Mouse (Mus musculus): ENCODE measurements around the gene Trdmt1. TPM values are rescaled to one million over a fixed set of nuclear protein-coding genes. Genes with fewer than 3 reads are reported as not detected.

Trdmt1 gene
- polyA plus RNA-seq, 1 experiment from 2014 or later = 4.4 TPM

GRCm38 (mm10) chr2:13559303-13559702 lies 14.8 kb upstream of the Trdmt1 start:
- Histone ChIP-seq H3K27ac (ENCODE audit: low read depth) (peak overlapping the region; percentile 44; the same call in 1 of the 2 replicates), H3K27me3 (ENCODE audit: insufficient read depth, low read length) (no peaks in the 10 kb centered on the region), H3K4me3 (ENCODE audit: low read depth, low read length) (no peak overlapping the region), H3K4me1 (ENCODE audit: insufficient read depth) (no peaks in the 10 kb centered on the region), H3K9ac (replicated peaks) (no peak overlapping the region), H3K36me3 (replicated peaks; ENCODE audit: insufficient read depth, low read length) (no peaks in the 10 kb centered on the region), H3K9me3 (ENCODE audit: low read length) (no peaks in the 10 kb centered on the region), H3K4me2 (ENCODE audit: low read depth, low read length) (no peak overlapping the region)
- WGBS (ENCODE audit: insufficient replicate concordance) = 43% methylated on average over 5 of the region's 5 CpGs
- DNase-seq (no peak), ATAC-seq (no peak)
- 0 out of 2 replicates have a peak, but pooled peaks have one; percentile 14 for TF ChIP-seq EP300 (IDR thresholded peaks at IDR 0.05; ENCODE audit: low read depth)
- TF ChIP-seq CTCF (IDR thresholded peaks at IDR 0.05; ENCODE audit: low read depth) = no peak

GRCm38 (mm10) chr2:13558607-13559262 lies 14.3 kb upstream of the Trdmt1 start:
- Histone ChIP-seq H3K4me1 (ENCODE audit: insufficient read depth) (no peaks in the 10 kb centered on the region), H3K27ac (ENCODE audit: low read depth) (peak overlapping the region; percentile 44; the same call in 1 of the 2 replicates), H3K9me3 (ENCODE audit: low read length) (no peaks in the 10 kb centered on the region), H3K27me3 (ENCODE audit: insufficient read depth, low read length) (no peaks in the 10 kb centered on the region), H3K4me2 (ENCODE audit: low read depth, low read length) (no peak overlapping the region), H3K9ac (replicated peaks) (no peak overlapping the region), H3K4me3 (ENCODE audit: low read depth, low read length) (no peak overlapping the region), H3K36me3 (replicated peaks; ENCODE audit: insufficient read depth, low read length) (no peaks in the 10 kb centered on the region)
- ATAC-seq (peak; percentile 86), DNase-seq (no peak)
- WGBS (ENCODE audit: insufficient replicate concordance) = 29% methylated on average over 5 of the region's 5 CpGs
- no peak for TF ChIP-seq EP300 (IDR thresholded peaks at IDR 0.05; ENCODE audit: low read depth)
- no peak for TF ChIP-seq CTCF (IDR thresholded peaks at IDR 0.05; ENCODE audit: low read depth)

GRCm38 (mm10) chr2:13557145-13558030 lies 12.9 kb upstream of the Trdmt1 start:
- Histone ChIP-seq H3K4me3 (ENCODE audit: low read depth, low read length) (no peak overlapping the region), H3K9ac (replicated peaks) (no peak overlapping the region), H3K36me3 (replicated peaks; ENCODE audit: insufficient read depth, low read length) (no peaks in the 10 kb centered on the region), H3K4me1 (ENCODE audit: insufficient read depth) (no peaks in the 10 kb centered on the region), H3K27ac (ENCODE audit: low read depth) (no peak overlapping the region), H3K4me2 (ENCODE audit: low read depth, low read length) (no peak overlapping the region), H3K27me3 (ENCODE audit: insufficient read depth, low read length) (no peaks in the 10 kb centered on the region), H3K9me3 (ENCODE audit: low read length) (no peaks in the 10 kb centered on the region)
- no peak for TF ChIP-seq CTCF (IDR thresholded peaks at IDR 0.05; ENCODE audit: low read depth)
- no peak for TF ChIP-seq EP300 (IDR thresholded peaks at IDR 0.05; ENCODE audit: low read depth)
- 52% methylated on average over 9 of the region's 9 CpGs for WGBS (ENCODE audit: insufficient replicate concordance)
- ATAC-seq = no peak
- DNase-seq = no peak

GRCm38 (mm10) chr2:13556239-13556638 lies 11.8 kb upstream of the Trdmt1 start:
- no peak overlapping the region for H3K4me3 ChIP-seq (ENCODE audit: low read depth, low read length)

GRCm38 (mm10) chr2:13553966-13554365 lies 9.5 kb upstream of the Trdmt1 start:
- no peaks in the 10 kb centered on the region for H3K9me3 ChIP-seq (ENCODE audit: low read length)
- no peaks in the 10 kb centered on the region for H3K36me3 ChIP-seq (replicated peaks; ENCODE audit: insufficient read depth, low read length)
- no peak for DNase-seq
- H3K27me3 ChIP-seq (ENCODE audit: insufficient read depth, low read length) = no peaks in the 10 kb centered on the region
- no peaks in the 10 kb centered on the region for H3K4me1 ChIP-seq (ENCODE audit: insufficient read depth)
- H3K27ac ChIP-seq (ENCODE audit: low read depth) = no peak overlapping the region
- no peak overlapping the region for H3K4me3 ChIP-seq (ENCODE audit: low read depth, low read length)
- ATAC-seq = no peak
- TF ChIP-seq CTCF (IDR thresholded peaks at IDR 0.05; ENCODE audit: low read depth) (no peak), EP300 (IDR thresholded peaks at IDR 0.05; ENCODE audit: low read depth) (no peak)
- H3K4me2 ChIP-seq (ENCODE audit: low read depth, low read length) = no peak overlapping the region
- WGBS (ENCODE audit: insufficient replicate concordance) = 71% methylated on average over 2 of the region's 2 CpGs
- no peak overlapping the region for H3K9ac ChIP-seq (replicated peaks)

More at GRCm38 (mm10) chr2:13556239-13556638, 11.8 kb upstream of the Trdmt1 start:
- Histone ChIP-seq H3K36me3 (replicated peaks; ENCODE audit: insufficient read depth, low read length) (no peaks in the 10 kb centered on the region), H3K27me3 (ENCODE audit: insufficient read depth, low read length) (no peaks in the 10 kb centered on the region), H3K27ac (ENCODE audit: low read depth) (no peak overlapping the region), H3K9ac (replicated peaks) (no peak overlapping the region), H3K9me3 (ENCODE audit: low read length) (no peaks in the 10 kb centered on the region), H3K4me1 (ENCODE audit: insufficient read depth) (no peaks in the 10 kb centered on the region), H3K4me2 (ENCODE audit: low read depth, low read length) (no peak overlapping the region)
- no peak for ATAC-seq
- TF ChIP-seq CTCF (IDR thresholded peaks at IDR 0.05; ENCODE audit: low read depth) (no peak), EP300 (IDR thresholded peaks at IDR 0.05; ENCODE audit: low read depth) (no peak)
- DNase-seq = no peak

- 75% methylated on average over 3 of the region's 3 CpGs for WGBS (ENCODE audit: insufficient replicate concordance)
- H3K4me3 ChIP-seq (ENCODE audit: low read depth, low read length) = no peak overlapping the region
- ATAC-seq = no peak
Measured at GRCm38 (mm10) chr2:13548749-13549148, 4.3 kb upstream of the Trdmt1 start.

More at GRCm38 (mm10) chr2:13548749-13549148, 4.3 kb upstream of the Trdmt1 start:
- no peak overlapping the region for H3K4me2 ChIP-seq (ENCODE audit: low read depth, low read length)
- H3K27ac ChIP-seq (ENCODE audit: low read depth) = no peak overlapping the region
- no peaks in the 10 kb centered on the region for H3K4me1 ChIP-seq (ENCODE audit: insufficient read depth)
- H3K9me3 ChIP-seq (ENCODE audit: low read length) = no peaks in the 10 kb centered on the region
- H3K36me3 ChIP-seq (replicated peaks; ENCODE audit: insufficient read depth, low read length) = no peaks in the 10 kb centered on the region
- no peak overlapping the region for H3K9ac ChIP-seq (replicated peaks)
- H3K27me3 ChIP-seq (ENCODE audit: insufficient read depth, low read length) = no peaks in the 10 kb centered on the region
- TF ChIP-seq CTCF (IDR thresholded peaks at IDR 0.05; ENCODE audit: low read depth) = no peak
- no peak for TF ChIP-seq EP300 (IDR thresholded peaks at IDR 0.05; ENCODE audit: low read depth)
- no peak for DNase-seq

Measured in liver, postnatal 0 days (tissue).